Mouse (Mus musculus) lung, embryonic 14.5 days (tissue): ENCODE measurements around the gene Me1. TPM values are rescaled to one million over a fixed set of nuclear protein-coding genes. Genes with fewer than 3 reads are reported as not detected.

Source experiments
- ATAC-seq: fragments of 200-750 bp; cut with Nextera tagmentation; 2 replicates; pipeline ENCODE4 v1.8.0; 2017; ENCODE audit warnings: mild to moderate bottlenecking, moderate TSS enrichment, moderate library complexity; ENCODE audit not compliant: insufficient read depth
- DNase-seq: peaks from one replicate; pipeline ENCODE4 v3.0.0-alpha.2; 2015
- H3K27ac ChIP-seq: fragments of 300-500 bp; sonication (generic); 2 replicates; pipeline ENCODE4 v1.5.1; 2014; ENCODE audit warnings: low read depth, mild to moderate bottlenecking, moderate library complexity
- H3K27me3 ChIP-seq: fragments of 300-500 bp; sonication (generic); 2 replicates; pipeline ENCODE4 v1.6.1; 2014; ENCODE audit warnings: low read length, control low read depth; ENCODE audit not compliant: insufficient read depth
- H3K36me3 ChIP-seq: fragments of 300-500 bp; sonication (generic); 2 replicates; pipeline ENCODE4 v1.6.1; 2014; ENCODE audit warnings: control low read depth; ENCODE audit not compliant: insufficient read depth
- H3K4me1 ChIP-seq: fragments of 300-500 bp; sonication (generic); 2 replicates; pipeline ENCODE4 v1.6.1; 2014; ENCODE audit warnings: antibody characterized with exemption, control low read depth; ENCODE audit not compliant: insufficient read depth
- H3K4me2 ChIP-seq: fragments of 300-500 bp; sonication (generic); 2 replicates; pipeline ENCODE4 v1.6.1; 2014; ENCODE audit warnings: mild to moderate bottlenecking
- H3K4me3 ChIP-seq: fragments of 300-500 bp; sonication (generic); 2 replicates; pipeline ENCODE4 v1.5.1; 2014; ENCODE audit warnings: low read depth, low read length
- H3K9ac ChIP-seq: fragments of 300-500 bp; sonication (generic); 2 replicates; pipeline ENCODE4 v1.6.1; 2014
- H3K9me3 ChIP-seq: fragments of 300-500 bp; sonication (generic); 2 replicates; pipeline ENCODE4 v1.6.1; 2016; ENCODE audit warnings: low read depth, low read length, control low read depth
- CTCF ChIP-seq: IDR thresholded peaks from 2 replicates; pipeline ENCODE4 v1.5.1; 2016; ENCODE audit warnings: antibody characterized with exemption, low read depth
- WGBS: fragments of 180-500 bp; shearing (Covaris S2); extraction: QIAGEN DNeasy Blood & Tissue Kit; methylation state at CpG from one replicate; pipeline ENCODE4 v1.1.7; 2014; 5-methylcytosine and 5-hydroxymethylcytosine counted together
- polyA plus RNA-seq: library from polyadenylated mRNA; unstranded; fragments of >200 nt; fragmentation: Nextera tagmentation; extraction: Ambion mirVana; gene quantifications from 2 replicates; pipeline ENCODE4 v1.2.1, GENCODE M21; 2014

Me1 gene
- polyA plus RNA-seq, 1 experiment from 2014 or later, result 27.4 TPM

DNA sequence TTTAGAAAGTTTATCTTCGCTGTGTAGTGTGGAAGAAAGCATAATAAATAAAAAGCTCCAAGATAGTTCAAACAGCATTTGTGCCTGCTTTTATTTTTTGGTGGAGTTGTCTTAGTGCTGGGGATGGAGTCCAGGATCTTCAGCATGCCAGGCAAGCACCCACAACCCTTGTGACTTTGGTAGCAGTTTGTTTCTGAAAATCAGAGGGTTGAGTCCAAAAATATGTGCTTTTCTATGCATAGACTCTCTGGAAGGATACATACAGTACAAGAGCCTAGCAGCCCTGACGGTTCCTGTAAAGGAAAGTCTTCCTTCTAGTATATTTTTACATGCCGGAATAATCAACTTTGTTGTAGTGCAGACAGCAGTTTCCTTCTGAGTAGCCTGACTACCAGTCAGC, 145.0 kb downstream of the Me1 start:
- Histone ChIP-seq H3K36me3 (peaks cover 55% of the 10 kb centered on the region), H3K27me3 (no peaks in the 10 kb centered on the region), H3K9me3 (no peaks in the 10 kb centered on the region), H3K4me1 (no peaks in the 10 kb centered on the region), H3K4me2 (no peak overlapping the region), H3K9ac (no peak overlapping the region), H3K27ac (no peak overlapping the region), H3K4me3 (no peak overlapping the region)
- DNase-seq (no peak), ATAC-seq (no peak)
- TF ChIP-seq CTCF, result no peak
- 79% methylated on average over 3 of the region's 3 CpGs for WGBS

DNA sequence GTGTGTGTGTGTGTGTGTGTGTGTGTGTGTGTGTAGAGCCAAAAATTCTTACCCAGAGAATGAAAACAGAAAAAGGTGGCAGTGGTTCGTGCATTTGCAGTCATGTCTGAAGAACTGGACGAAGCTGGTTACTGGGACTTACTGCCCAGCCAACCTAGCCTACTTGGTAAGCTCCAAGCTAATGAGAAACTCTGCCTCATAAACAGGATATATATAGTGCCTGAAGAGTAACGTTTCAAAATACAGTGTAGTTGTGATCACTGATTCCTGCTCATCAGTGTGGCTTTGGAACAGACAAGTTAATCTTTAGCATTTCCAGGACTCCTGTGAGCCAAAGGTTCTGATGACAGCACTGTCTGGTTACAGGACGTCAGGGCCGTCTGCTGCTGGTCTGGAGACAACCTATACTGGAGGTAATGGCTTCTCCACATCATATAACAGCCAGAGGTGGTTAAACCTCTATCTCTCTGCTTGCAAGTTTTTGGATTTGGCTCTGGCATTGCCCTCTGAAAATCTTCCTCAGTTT, 146.1 kb downstream of the Me1 start:
- DNase-seq, result no peak
- Histone ChIP-seq H3K36me3 (peaks cover 53% of the 10 kb centered on the region), H3K9me3 (no peaks in the 10 kb centered on the region), H3K4me1 (no peaks in the 10 kb centered on the region), H3K27me3 (no peaks in the 10 kb centered on the region), H3K27ac (no peak overlapping the region), H3K4me2 (no peak overlapping the region), H3K9ac (no peak overlapping the region), H3K4me3 (no peak overlapping the region)
- ATAC-seq, result no peak
- 77% methylated on average over 5 of the region's 5 CpGs for WGBS
- TF ChIP-seq CTCF, result no peak

DNA sequence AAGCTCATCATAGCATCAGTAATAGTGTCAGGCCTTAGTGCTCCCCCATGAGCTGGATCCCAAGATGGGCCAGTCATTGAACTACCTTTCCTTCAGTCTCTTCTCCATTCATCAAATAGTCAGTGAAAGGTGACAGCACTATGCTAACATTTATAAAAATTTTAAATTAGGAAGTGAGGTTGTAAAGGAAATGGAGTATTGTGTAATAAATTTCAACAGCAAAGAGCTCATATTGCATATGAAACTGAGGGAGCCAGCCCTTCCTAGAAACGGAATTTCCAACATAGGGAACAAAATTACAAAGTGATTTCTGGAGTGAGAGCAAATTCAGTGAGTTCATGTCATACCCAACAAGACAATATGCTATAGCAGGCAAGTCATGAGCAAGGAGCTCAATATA, 151.2 kb downstream of the Me1 start:
- WGBS, result 74% methylated on average over 1 of the region's 1 CpGs
- H3K27ac ChIP-seq, result no peak overlapping the region
- no peaks in the 10 kb centered on the region for H3K27me3 ChIP-seq
- ATAC-seq (no peak), DNase-seq (no peak)
- H3K4me2 ChIP-seq, result no peak overlapping the region
- H3K9ac ChIP-seq, result no peak overlapping the region
- H3K4me3 ChIP-seq, result no peak overlapping the region
- H3K4me1 ChIP-seq, result no peaks in the 10 kb centered on the region
- H3K36me3 ChIP-seq, result peaks cover 52% of the 10 kb centered on the region
- no peaks in the 10 kb centered on the region for H3K9me3 ChIP-seq
- TF ChIP-seq CTCF, result no peak

DNA sequence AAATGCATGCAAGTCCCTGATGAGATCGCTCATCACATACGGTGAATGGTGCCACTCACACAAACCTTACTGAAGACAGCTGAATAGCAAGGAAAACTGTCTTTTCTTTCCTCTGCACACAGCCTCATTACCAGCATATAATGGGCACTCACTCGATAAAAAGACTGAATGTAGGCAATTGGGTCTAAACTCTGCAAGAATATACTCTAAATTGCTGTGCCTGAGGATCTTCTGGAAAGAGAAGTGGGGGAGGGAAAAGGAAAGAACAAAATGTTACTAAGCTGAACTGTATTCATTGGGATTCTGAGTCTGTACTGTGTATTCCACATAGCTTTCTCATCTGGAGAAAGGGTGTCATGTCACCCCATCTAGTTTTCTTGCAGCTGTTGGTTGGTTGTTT, 152.3 kb downstream of the Me1 start:
- no peak overlapping the region for H3K9ac ChIP-seq
- ATAC-seq (no peak), DNase-seq (no peak)
- H3K27ac ChIP-seq, result no peak overlapping the region
- WGBS, result 92% methylated on average over 3 of the region's 3 CpGs
- H3K4me1 ChIP-seq, result no peaks in the 10 kb centered on the region
- H3K4me2 ChIP-seq, result no peak overlapping the region
- H3K9me3 ChIP-seq, result no peaks in the 10 kb centered on the region
- no peak overlapping the region for H3K4me3 ChIP-seq
- H3K36me3 ChIP-seq, result peaks cover 43% of the 10 kb centered on the region
- no peaks in the 10 kb centered on the region for H3K27me3 ChIP-seq
- TF ChIP-seq CTCF, result no peak

DNA sequence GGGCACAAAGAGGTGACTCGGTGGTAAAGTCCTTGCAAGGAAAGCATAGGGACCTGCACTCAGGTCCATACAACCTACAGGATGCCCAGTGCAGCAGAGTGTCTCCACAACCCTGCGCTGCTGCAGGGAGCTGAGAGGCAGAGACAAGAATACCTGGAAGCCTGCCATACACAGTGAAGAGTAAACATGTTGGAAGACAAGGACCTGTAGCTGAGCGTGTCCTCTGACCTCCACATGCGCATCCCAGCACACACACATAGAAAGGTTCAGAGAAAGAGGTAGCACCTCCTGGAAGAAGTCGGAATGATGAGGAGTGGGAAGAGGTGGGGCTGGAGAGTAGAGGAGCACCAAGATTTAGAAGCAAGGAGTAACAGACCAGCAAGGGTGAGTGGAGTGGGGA, 161.7 kb downstream of the Me1 start:
- H3K27ac ChIP-seq, result no peak overlapping the region
- no peaks in the 10 kb centered on the region for H3K9me3 ChIP-seq
- H3K4me2 ChIP-seq, result no peak overlapping the region
- DNase-seq, result no peak
- no peak for ATAC-seq
- WGBS, result 80% methylated on average over 5 of the region's 5 CpGs
- no peaks in the 10 kb centered on the region for H3K4me1 ChIP-seq
- peaks cover 14% of the 10 kb centered on the region for H3K36me3 ChIP-seq
- H3K4me3 ChIP-seq, result no peak overlapping the region
- no peaks in the 10 kb centered on the region for H3K27me3 ChIP-seq
- TF ChIP-seq CTCF, result no peak
- no peak overlapping the region for H3K9ac ChIP-seq

Other genes with a start within 250 kb of the Me1 start
- gene Ube2cbp, start 231.0 kb downstream of the Me1 start, polyA plus RNA-seq, result 6.1 and 7.2 TPM in 2 replicates
- gene Dop1a, start 228.8 kb downstream of the Me1 start, polyA plus RNA-seq, result 15.5 and 19.3 TPM in 2 replicates
- gene Pgm3, start 124.1 kb downstream of the Me1 start, polyA plus RNA-seq, result 35.1 and 37.7 TPM in 2 replicates
- 4.1 and 5.3 TPM in 2 replicates for gene Rwdd2a, start 124.0 kb downstream of the Me1 start, polyA plus RNA-seq
- 42.5 and 46.1 TPM in 2 replicates for gene Prss35, start 47.7 kb upstream of the Me1 start, polyA plus RNA-seq
- gene Snap91, start 184.7 kb upstream of the Me1 start, polyA plus RNA-seq, result 1.1 and 2.8 TPM in 2 replicates